Mouse (Mus musculus): ENCODE data around the gene Tmem63b. TPM values are rescaled to one million over a fixed set of nuclear protein-coding genes. Genes with fewer than 3 reads are reported as not detected.

Gene Tmem63b
- polyA plus RNA-seq, 1 experiment from 2014 or later: 29.7 TPM

DNA sequence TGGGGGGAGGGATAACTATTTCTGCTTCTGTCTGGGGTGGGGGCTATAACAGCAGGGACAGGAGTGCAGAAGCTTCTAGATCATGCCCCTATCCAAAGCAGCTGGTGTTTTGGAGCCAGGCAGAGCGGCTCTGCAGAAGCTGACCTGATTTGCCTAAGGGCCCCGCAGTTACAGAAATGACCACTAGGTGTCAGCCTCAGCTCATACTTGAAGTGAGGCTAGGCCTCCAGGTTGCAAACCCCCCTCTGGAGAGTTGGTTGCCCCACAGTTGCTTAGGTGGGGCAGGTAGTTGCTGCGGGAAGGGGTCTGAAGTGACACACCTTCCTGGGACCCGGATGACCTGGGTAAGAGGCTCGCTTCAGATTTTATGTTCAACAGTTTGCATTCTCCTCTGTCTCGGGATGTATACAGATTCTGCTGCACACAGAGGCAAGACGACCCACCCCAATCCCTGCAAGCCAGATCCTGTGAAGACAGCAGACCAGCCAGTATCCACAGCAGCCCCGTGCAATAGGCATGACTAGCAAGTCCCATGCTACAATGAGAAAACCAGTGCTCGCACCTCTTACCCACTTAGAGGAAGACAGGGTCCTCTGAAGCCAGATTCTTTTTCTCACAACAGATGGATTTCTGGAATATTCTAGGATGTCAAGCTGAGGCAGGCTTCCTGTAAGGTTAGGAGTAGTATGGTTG, 44.6 kb upstream of the Tmem63b start:
- Histone ChIP-seq H3K9me3 (ENCODE audit: low read depth, low read length) (no peaks in the 10 kb centered on the region), H3K27me3 (ENCODE audit: insufficient read depth, low read length) (0 out of 2 replicates have a peak, but pooled peaks cover 3% of the 10 kb centered on the region), H3K27ac (ENCODE audit: low read depth) (no peak overlapping the region), H3K36me3 (ENCODE audit: insufficient read depth) (no peaks in the 10 kb centered on the region), H3K9ac (no peak overlapping the region), H3K4me2 (no peak overlapping the region), H3K4me3 (ENCODE audit: low read depth, low read length) (no peak overlapping the region), H3K4me1 (ENCODE audit: insufficient read depth) (peaks cover 24% of the 10 kb centered on the region)
- ATAC-seq (ENCODE audit: insufficient read depth): 0 out of 2 replicates have a peak, but pooled peaks have one; percentile 8
- DNase-seq: peak; percentile 97
- 20% methylated on average over 9 of the region's 9 CpGs for WGBS
- TF ChIP-seq CTCF (IDR thresholded peaks at IDR 0.05; ENCODE audit: low read depth): peak; percentile 98

- DNase-seq (no peak), ATAC-seq (ENCODE audit: insufficient read depth) (no peak)
- H3K4me1 ChIP-seq (ENCODE audit: insufficient read depth): peaks cover 18% of the 10 kb centered on the region
- no peak overlapping the region for H3K9ac ChIP-seq
- 83% methylated on average over 4 of the region's 4 CpGs for WGBS
- H3K9me3 ChIP-seq (ENCODE audit: low read depth, low read length): no peaks in the 10 kb centered on the region
- no peak for TF ChIP-seq CTCF (IDR thresholded peaks at IDR 0.05; ENCODE audit: low read depth)
- no peak overlapping the region for H3K27ac ChIP-seq (ENCODE audit: low read depth)
- no peak overlapping the region for H3K4me2 ChIP-seq
- no peak overlapping the region for H3K4me3 ChIP-seq (ENCODE audit: low read depth, low read length)
- H3K36me3 ChIP-seq (ENCODE audit: insufficient read depth): no peaks in the 10 kb centered on the region
- 0 out of 2 replicates have a peak, but pooled peaks cover 3% of the 10 kb centered on the region for H3K27me3 ChIP-seq (ENCODE audit: insufficient read depth, low read length)
Observed at GRCm38 (mm10) chr17:45730696-45731095, 44.0 kb upstream of the Tmem63b start.

DNA sequence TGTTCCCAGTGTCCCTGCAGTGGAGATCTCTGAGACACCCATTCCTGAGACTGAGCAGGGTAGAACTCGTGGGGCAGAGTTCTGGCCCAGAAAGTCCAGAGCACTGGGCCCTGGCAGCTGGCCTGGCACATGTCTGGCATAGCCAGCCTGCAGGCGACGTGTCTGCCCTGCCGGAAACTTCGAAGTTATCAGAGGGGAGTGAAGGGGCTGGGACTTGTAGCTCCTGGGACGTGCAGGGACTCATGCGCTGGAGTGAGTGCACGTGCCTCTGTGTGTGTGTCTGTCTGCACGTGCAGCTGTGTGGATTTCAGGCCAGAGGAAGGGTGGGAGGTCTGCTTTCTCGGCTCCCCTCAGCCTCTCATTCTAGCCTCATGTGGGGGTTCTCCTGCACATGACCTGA, 42.7 kb upstream of the Tmem63b start:
- DNase-seq: no peak
- H3K9me3 ChIP-seq (ENCODE audit: low read depth, low read length): no peaks in the 10 kb centered on the region
- H3K36me3 ChIP-seq (ENCODE audit: insufficient read depth): no peaks in the 10 kb centered on the region
- H3K27me3 ChIP-seq (ENCODE audit: insufficient read depth, low read length): 0 out of 2 replicates have a peak, but pooled peaks cover 3% of the 10 kb centered on the region
- no peak overlapping the region for H3K27ac ChIP-seq (ENCODE audit: low read depth)
- peaks cover 11% of the 10 kb centered on the region for H3K4me1 ChIP-seq (ENCODE audit: insufficient read depth)
- no peak overlapping the region for H3K4me2 ChIP-seq
- no peak for ATAC-seq (ENCODE audit: insufficient read depth)
- 32% methylated on average over 10 of the region's 10 CpGs for WGBS
- H3K9ac ChIP-seq: 0 out of 2 replicates have a peak overlapping the region, but pooled peaks have one; percentile 15
- no peak overlapping the region for H3K4me3 ChIP-seq (ENCODE audit: low read depth, low read length)
- TF ChIP-seq CTCF (IDR thresholded peaks at IDR 0.05; ENCODE audit: low read depth): no peak

DNA sequence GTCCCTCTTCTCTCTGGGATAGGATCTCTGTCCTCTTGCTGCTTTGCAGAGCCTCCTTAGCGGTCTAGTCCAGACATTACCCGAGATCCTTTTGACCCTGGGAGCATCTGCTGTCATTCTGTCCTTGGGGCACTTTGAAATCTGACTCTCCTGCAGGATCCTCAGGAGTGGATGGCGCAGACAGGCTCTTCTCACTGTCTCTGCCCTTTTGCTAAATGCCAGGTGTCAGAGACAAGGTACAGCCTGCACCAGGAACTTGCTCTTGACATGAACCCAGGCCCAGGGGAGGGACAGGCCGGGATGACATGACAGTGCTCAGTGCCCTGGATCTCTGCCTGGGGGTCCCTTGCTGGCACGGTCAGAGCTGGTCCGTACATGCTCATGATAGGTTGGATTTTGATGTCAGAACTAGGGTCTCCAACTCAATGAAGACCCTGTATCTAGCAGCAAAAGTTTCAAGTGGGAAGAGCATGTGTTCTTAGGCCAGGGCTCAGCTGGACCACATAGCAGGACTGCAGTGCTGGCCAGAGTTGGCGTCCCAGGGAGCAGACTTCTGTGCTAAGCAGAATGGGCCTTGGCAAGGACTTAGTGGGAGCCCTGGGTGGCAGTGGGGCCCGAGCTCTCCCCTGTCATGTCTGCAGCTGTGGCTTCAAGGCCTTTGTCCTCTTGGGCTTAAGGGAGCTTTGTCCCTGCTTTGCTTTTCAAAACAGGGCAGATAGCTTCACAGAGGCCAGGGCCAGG, 41.4 kb upstream of the Tmem63b start:
- Histone ChIP-seq H3K9ac (no peak overlapping the region), H3K36me3 (ENCODE audit: insufficient read depth) (no peaks in the 10 kb centered on the region), H3K4me3 (ENCODE audit: low read depth, low read length) (no peak overlapping the region), H3K27me3 (ENCODE audit: insufficient read depth, low read length) (0 out of 2 replicates have a peak, but pooled peaks cover 3% of the 10 kb centered on the region), H3K27ac (ENCODE audit: low read depth) (no peak overlapping the region), H3K4me1 (ENCODE audit: insufficient read depth) (no peaks in the 10 kb centered on the region; the same call in 1 of the 2 replicates), H3K9me3 (ENCODE audit: low read depth, low read length) (no peaks in the 10 kb centered on the region), H3K4me2 (no peak overlapping the region)
- WGBS: 48% methylated on average over 8 of the region's 8 CpGs
- ATAC-seq (ENCODE audit: insufficient read depth) (no peak), DNase-seq (no peak)
- no peak for TF ChIP-seq CTCF (IDR thresholded peaks at IDR 0.05; ENCODE audit: low read depth)

DNA sequence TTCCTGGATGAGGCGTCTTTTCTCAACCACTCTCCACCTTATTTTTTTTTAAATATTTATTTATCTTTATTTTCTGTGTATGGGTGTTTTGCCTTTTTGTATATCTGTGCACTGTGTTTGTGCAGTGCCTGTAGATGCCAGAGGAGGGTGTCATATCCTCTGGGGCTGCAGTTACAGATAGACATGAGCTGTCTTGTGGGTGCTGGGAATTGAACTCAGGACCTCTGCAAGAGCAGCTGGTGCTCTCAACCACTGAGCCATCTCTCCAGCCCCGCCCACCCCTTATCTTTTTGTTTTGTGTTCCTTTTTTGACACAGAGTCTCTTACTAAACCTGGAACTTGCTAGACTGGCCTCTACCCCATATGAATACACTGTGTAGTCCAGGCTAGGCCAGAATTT, 40.8 kb upstream of the Tmem63b start:
- Histone ChIP-seq H3K27me3 (ENCODE audit: insufficient read depth, low read length) (0 out of 2 replicates have a peak, but pooled peaks cover 2% of the 10 kb centered on the region), H3K4me2 (no peak overlapping the region), H3K36me3 (ENCODE audit: insufficient read depth) (no peaks in the 10 kb centered on the region), H3K9ac (no peak overlapping the region), H3K9me3 (ENCODE audit: low read depth, low read length) (no peaks in the 10 kb centered on the region), H3K4me1 (ENCODE audit: insufficient read depth) (no peaks in the 10 kb centered on the region), H3K4me3 (ENCODE audit: low read depth, low read length) (no peak overlapping the region), H3K27ac (ENCODE audit: low read depth) (no peak overlapping the region)
- no peak for DNase-seq
- no peak for TF ChIP-seq CTCF (IDR thresholded peaks at IDR 0.05; ENCODE audit: low read depth)
- 76% methylated on average over 2 of the region's 2 CpGs for WGBS
- ATAC-seq (ENCODE audit: insufficient read depth): no peak

DNA sequence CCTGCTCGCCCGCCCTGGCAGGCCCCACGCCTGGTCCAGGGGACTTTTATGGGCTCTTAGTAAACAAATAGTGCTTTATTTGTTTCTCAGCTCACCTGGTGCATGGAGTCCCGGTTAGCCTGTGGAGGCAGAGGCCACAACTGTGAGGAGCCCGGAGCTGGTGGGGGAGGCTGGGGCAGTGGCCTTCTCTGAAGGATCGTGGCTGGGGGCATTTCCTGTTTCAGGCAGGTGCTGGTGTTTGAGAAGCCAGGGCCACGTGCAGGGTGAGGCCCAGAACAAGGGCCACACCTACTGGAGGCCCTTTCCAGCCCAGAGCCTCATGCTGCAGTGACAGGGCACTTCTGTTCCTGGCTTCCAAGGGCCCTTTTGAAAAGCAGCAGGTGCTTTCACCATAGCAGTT, 39.5 kb upstream of the Tmem63b start:
- Histone ChIP-seq H3K4me3 (ENCODE audit: low read depth, low read length) (no peak overlapping the region), H3K27ac (ENCODE audit: low read depth) (peak overlapping the region; percentile 46; the same call in 1 of the 2 replicates), H3K36me3 (ENCODE audit: insufficient read depth) (no peaks in the 10 kb centered on the region), H3K9me3 (ENCODE audit: low read depth, low read length) (no peaks in the 10 kb centered on the region), H3K9ac (no peak overlapping the region), H3K27me3 (ENCODE audit: insufficient read depth, low read length) (no peaks in the 10 kb centered on the region), H3K4me2 (no peak overlapping the region), H3K4me1 (ENCODE audit: insufficient read depth) (no peaks in the 10 kb centered on the region)
- DNase-seq (peak; percentile 28), ATAC-seq (ENCODE audit: insufficient read depth) (no peak)
- whole genome bisulfite sequencing: 33% methylated on average over 7 of the region's 7 CpGs
- no peak for TF ChIP-seq CTCF (IDR thresholded peaks at IDR 0.05; ENCODE audit: low read depth)

DNA sequence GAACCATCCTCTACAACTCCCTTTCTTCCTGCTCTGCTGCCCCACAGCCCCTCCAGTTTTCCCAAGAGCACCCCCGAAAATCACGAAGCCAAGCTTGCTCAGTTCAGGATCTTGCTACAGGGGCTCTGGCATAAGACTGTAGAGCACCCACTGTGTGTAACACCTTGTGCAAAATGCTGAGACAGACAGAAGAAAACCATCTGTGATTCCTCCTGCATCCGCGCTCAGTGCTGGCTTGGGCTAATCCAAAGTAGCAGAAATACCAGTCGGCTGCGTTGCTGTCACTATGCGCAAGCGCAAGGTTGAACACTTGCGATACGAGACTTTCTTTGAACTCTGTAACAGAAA, 37.8 kb upstream of the Tmem63b start:
- no peaks in the 10 kb centered on the region for H3K9me3 ChIP-seq (ENCODE audit: low read depth, low read length)
- no peaks in the 10 kb centered on the region for H3K27me3 ChIP-seq (ENCODE audit: insufficient read depth, low read length)
- H3K4me2 ChIP-seq: no peak overlapping the region
- no peak for DNase-seq
- no peak for TF ChIP-seq CTCF (IDR thresholded peaks at IDR 0.05; ENCODE audit: low read depth)
- peak; percentile 22; the same call in 1 of the 2 replicates for ATAC-seq (ENCODE audit: insufficient read depth)
- no peaks in the 10 kb centered on the region for H3K4me1 ChIP-seq (ENCODE audit: insufficient read depth)
- H3K27ac ChIP-seq (ENCODE audit: low read depth): no peak overlapping the region
- WGBS: 79% methylated on average over 10 of the region's 10 CpGs
- no peak overlapping the region for H3K4me3 ChIP-seq (ENCODE audit: low read depth, low read length)
- H3K36me3 ChIP-seq (ENCODE audit: insufficient read depth): no peaks in the 10 kb centered on the region
- H3K9ac ChIP-seq: no peak overlapping the region

Measured in lung, embryonic 14.5 days (tissue).